Mouse (Mus musculus) 3134 (cell line): ENCODE measurements around the gene Trim38.
"Not testable (repeated sequence)": the region's sequence is repeated elsewhere in the genome, so short reads cannot be mapped to it uniquely, and the experiment has no call there.

Experiments used
- DNase-seq: peaks from one replicate; pipeline ENCODE4 v3.0.0-alpha.2; 2011; ENCODE audit warnings: low spot score; ENCODE audit not compliant: insufficient read length; ENCODE audit errors: extremely low read depth

Gene Trim38

GRCm38 (mm10) chr13:23769613-23770012 is at the start of gene Trim38:
Gene Trim38, plus strand, starts transcription at chr13:23769913.
- DNase-seq: not testable (repeated sequence)

DNA sequence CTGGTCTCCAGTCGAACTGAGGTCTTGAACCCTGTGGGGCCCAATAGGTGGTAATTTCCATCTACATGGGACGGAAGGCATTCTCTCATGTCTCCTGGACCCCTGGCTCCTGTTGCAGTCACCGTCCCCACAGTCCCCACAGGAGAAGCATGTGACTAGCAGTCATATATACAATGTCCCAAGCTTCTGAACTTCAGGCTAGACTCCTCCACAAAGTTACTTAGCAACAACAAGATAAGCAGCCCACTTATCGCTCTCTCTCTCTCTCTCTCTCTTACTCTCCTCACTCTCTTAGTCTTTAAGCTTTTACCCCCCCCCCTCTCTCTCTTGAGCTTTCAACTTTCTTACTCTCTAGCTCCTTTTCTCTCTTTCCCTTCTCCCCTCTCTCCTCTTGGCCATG is 45.5 kb upstream of the Trim38 start:
- DNase-seq: no peak

GRCm38 (mm10) chr13:23725213-23725612 is 44.5 kb upstream of the Trim38 start:
- DNase-seq: no peak

- no peak for DNase-seq
These were observed 41.1 kb upstream of the Trim38 start for GRCm38 (mm10) chr13:23728472-23729191.

GRCm38 (mm10) chr13:23729192-23729525 is 40.6 kb upstream of the Trim38 start:
- DNase-seq: no peak

DNA sequence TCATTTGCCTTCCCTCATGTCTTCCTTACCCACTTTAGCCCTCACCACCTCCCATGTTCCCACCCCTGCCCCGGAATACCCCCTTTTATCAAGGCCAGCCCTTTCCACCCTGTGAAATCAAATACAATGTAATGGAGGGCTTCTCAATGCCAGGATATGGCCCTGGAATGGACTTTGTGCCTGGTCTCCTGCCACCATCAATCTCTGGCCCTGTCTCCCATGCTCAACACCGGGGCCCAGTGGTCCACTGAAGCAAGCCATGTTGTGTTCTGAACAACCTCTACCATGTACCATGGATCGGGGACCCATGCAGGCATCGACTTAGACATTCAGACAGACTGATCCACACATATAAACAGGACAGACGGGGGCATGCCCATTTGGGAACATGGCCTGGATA is 40.0 kb upstream of the Trim38 start:
- DNase-seq: no peak

DNA sequence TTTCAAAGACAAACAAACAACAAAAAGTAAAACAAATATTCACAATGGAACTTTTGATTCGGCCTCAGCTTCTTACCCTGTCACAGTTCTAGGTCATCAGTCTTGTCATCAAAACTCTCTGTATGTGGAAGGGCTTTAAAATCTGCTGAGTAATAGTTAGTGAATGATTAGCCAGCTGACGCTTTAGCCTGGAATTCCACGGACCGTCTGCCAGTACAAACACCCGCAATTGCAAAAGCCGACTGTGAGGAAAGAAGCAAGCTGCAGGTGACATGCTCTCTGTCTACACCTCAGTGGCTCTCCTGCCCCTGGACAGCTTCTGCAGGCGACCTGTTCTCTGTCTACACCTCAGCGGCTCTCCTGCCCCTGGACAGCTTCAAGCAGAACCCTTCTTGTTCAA is 39.2 kb upstream of the Trim38 start:
- peak; percentile 40 for DNase-seq

DNA sequence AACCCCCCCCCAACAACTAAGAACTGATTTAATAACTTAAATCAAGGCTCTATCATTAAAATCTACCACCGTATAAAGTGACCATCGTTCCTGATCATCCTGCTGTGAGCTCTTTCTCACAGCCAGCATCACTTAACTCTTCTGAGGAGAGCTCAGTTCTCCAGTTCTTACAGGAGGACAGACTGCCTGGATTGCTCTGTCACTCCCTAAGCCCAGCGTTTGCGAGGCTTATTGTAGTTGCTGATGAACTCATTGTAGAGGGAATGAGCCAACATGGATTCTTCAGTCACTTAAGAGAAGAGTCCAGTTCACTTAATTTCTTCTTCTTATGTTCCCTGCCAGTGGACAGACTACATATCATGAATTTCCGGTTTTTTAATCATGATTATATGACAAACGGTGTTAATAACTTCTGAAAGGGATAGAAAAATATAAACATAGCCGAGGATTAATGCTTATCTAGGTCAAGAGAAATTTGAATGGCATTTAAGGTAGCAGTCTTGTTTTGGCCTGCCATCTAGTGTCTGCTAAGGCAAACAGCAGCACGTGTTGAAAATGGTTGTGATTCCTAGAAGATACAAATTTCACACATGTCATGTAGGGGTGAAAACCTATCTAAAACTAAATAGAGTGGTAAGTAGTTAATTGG is 37.4 kb upstream of the Trim38 start:
- DNase-seq: peak; percentile 22

DNA sequence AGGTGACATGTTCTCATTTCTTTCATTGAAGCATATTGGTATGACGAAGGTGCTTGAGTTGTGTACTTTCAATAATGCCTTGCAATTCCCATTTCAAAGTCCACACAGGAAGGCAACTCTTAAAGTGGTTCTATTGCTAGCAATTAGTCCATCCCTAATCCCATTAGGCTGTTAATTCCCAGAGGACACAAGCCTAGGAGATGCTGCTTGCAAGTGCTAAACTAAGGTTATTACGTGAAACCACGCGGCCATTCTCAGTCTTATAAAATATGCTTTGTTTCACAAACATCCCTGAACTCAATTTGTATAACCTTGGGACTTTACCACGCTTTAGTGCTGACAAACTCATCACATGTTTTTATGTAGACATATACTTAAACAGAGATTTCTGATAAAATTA is 32.6 kb upstream of the Trim38 start:
- no peak for DNase-seq

DNA sequence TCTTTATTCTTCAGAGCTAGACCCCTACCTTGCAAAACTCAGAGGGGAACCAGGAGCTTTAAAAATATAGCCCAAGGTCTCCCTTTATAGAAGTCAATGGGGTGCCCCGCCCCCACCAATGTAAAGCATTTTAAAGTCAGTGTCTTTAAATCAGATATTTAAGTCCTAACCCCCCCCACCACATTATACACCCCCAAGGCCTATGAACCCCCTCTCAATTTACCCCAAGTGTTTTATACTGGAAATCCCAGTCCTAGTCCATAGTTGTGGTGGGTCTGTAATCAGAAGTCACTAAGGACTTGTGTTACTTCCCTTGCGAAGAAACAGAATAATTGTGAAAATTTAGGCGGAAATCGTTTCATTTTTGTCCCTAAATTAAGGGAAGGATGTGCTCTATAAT is 31.7 kb upstream of the Trim38 start:
- DNase-seq: peak; percentile 23

GRCm38 (mm10) chr13:23738677-23739068 is 31.0 kb upstream of the Trim38 start, which contains the start of gene Hist1h1c:
Gene Hist1h1c, plus strand, starts transcription at chr13:23738808.
- DNase-seq: peak; percentile 98

DNA sequence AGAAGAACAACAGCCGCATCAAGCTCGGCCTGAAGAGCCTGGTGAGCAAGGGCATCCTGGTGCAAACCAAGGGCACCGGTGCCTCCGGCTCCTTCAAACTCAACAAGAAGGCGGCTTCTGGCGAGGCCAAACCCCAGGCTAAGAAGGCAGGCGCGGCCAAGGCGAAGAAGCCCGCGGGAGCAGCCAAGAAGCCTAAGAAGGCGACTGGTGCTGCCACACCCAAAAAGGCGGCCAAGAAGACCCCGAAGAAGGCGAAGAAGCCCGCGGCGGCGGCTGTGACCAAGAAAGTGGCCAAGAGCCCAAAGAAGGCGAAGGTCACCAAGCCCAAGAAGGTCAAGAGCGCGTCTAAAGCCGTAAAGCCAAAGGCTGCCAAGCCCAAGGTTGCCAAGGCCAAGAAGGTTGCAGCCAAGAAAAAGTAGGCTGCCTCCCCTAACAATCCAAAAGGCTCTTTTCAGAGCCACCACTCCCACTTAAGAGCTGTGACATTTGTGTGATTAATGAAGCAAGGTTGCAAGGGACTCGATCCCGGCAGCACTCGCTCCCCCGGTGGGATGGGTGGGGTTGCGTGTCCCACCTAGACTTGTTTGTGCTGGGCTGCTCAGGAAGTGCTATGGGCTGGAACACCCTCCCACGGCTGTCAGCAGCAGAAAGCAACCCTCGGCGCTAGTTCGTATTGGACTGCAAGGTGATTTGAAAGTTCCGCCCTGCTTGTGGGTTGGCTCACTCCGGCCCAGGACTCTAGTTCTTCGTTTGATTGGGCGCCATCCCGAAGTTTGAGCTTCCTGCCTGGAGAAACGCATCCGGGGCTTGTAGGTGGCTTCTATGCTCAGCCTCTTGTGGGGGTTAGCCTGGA is 30.4 kb upstream of the Trim38 start:
- DNase-seq: peak; percentile 96

DNA sequence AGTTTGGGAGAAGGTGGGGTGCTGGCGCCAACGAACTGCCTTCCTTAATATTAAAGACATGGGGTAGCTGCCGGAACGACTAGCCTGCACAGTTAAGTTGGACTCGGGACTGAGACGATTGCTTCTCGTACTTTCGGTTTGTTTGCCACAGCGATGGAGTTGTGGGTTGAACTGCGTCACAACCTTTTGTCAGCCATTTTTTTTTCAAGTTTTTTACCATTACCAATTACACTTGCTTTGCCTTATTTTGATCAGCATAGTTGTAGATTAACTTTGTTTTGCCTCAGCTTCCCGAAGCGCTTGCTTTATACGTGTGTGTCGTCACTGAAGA is 29.8 kb upstream of the Trim38 start:
- DNase-seq: no peak

DNA sequence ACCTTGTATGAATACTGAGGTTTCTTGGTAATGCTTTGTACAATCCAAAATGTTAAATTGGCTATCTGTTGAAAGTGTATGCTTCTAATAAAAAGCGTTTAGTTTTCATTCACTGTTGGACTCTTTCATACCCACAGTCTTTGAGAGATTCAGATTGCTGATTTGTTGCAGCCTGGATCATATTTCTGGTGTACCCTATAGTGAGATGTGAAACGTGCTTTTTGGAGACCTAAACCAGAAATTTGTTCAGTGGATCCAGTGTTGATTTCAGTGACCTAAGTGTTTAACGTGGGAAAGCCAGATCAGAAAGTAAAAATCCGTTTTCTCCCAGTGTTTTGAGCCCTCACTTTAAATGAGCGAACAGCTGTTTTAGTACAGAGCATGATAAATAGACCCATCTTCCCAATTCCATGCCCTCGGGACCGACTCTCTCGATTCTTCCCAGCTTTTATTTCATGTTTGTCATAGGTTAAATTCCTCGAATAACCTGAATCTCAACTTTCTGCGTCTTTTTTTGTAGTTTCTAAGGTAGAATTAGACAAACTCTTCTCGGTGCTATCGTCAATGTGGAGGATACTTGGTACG is 29.4 kb upstream of the Trim38 start:
- no peak for DNase-seq

DNA sequence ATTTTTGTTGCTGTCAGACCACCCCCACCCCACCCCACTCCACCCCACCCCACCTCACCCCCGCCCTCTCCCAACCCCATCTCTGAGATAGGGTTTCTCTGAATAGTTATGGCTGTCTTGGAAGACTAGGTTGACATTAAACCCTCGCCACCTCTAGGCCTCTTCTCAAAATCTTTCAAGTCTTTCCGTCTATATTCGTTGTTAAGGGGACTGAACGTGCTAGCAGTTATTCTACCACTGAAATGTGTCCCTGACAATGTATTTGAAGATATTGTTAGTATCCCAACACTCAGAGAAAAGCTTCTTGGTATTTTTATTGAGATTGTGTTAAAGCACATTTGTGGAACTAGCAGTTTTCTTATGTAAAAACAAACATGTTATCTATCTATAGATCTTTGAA is 28.8 kb upstream of the Trim38 start:
- DNase-seq: peak; percentile 33

DNA sequence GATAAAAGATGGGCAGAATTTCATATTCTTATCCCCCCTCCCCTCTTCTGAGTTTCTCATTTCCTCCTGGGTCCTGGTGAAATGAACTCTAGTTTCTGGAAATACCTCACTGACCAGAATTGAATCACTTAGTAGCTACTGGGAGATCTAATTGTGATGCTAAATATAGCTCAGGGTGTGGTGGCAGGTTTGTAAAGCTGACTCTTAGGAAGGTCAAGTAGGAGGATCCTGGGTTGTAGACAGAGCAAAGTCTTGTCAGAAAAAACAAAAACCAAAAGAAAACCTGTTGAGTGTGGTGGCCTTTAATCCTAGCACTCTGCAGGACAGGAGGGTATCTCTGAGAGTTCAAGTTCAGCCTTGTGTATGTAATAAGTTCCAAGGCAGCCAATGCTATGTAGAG is 27.7 kb upstream of the Trim38 start:
- DNase-seq: no peak

GRCm38 (mm10) chr13:23743215-23743614 is 26.5 kb upstream of the Trim38 start:
- DNase-seq: peak; percentile 41

GRCm38 (mm10) chr13:23743963-23744362 is 25.8 kb upstream of the Trim38 start:
- peak; percentile 41 for DNase-seq

DNA sequence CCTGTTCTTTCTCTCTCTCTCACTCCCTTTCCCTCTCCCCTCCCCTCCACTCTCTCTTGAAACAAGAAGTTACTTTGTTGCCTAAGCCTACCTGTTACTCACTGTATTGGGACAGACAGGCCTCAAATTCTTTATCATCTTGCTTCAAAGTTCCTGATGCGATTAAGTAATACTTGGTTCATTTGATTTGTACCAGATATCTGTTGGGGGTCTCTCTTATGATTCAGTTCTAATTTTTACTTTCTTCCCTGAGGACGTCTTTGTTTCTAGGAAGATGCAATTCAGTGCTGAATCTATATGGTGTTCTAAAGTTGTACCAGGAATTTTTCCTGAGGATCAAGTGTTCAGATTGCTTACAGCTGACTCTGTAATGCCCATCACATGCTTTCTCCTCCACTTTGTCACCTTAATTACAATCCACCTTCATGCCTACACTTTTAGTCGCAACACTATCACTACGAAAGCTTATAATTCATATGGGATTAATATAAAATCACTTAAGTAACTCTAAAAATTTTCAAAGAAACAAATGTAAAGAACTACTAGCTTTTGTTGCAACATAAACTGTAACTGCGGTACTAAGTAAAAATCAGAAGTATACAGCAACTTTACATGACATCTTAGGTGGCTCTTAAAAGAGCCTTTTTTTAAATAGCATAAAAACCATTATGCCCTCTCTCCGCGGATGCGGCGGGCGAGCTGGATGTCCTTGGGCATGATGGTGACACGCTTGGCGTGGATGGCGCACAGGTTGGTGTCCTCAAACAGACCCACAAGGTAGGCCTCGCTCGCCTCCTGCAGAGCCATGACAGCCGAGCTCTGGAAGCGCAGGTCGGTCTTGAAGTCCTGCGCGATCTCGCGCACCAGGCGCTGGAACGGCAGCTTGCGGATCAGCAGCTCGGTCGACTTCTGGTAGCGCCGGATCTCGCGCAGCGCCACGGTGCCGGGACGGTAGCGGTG is 25.0 kb upstream of the Trim38 start:
- peak; percentile 87 for DNase-seq
